Mouse (Mus musculus) embryo, embryonic 10.5 days (tissue): ENCODE measurements at regions not wholly inside any gene's neighbourhood (a gene's known extent, or its start where the extent isn't known, plus 50 kb on each side); places are given as distances from the start of the nearest gene placed in this dataset.

Source experiments
- DNase-seq: peaks from one replicate; pipeline ENCODE4 v3.0.0-alpha.2; 2015; ENCODE audit warnings: low spot score

DNA sequence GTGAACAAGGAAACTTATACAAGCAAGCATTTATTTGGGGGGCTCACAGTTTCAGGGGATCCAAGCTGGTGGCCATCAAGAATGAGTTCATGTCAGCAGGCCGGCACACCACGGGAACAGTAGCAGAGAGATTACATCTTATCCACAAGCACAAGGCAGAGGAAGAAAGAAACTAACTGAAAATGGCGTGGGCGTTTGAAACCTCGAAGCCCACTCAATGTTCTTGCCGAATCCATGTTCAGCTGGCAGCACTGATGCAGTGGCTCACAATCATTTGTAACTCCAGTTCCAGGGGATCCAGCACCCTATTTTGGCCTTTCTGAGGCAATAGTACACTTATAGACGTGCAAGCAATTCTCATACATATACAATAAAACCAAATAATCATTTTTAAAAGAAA lies 404.7 kb downstream of the Cdh26 start:
- no peak for DNase-seq

DNA sequence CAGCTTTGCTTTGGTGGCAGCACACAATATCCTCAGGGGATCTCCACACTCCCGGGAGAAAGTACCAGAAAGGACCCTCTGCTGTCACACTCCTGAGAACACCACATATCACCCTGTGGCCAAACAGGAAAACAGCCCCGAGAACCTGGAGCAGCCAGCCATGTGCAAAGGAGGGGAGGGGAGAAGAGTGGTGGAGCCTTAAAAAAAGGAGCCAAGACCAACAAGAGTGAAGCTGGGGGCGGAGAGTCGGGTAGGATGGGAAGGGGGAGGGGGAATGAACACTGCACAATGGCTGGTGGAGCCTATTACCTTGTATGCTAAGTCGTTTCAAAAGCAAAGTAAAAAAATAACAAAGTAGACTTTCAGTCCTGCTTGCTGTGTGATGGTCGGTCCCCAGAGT lies 408.2 kb downstream of the Cdh26 start:
- DNase-seq = peak; percentile 28

DNA sequence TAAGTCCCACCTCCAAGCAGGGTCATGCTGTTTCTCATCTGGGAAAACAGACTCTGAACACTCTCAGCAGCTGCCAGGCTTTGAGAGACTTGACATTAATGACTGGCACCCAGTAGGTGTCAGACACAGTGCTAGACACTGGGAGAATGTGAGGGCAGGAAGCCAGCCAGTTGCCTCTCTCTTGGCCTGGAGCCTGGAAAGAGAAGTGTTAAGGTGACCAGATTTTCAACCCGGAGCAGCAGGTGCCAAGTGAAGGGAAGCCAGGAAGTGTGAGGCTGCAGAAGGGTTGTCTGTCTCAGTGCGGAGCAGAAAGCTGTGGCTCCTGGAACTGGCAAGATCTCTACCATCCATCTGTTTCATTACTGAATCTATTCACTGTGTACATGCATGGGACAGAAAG lies 410.6 kb downstream of the Cdh26 start:
- DNase-seq = no peak

DNA sequence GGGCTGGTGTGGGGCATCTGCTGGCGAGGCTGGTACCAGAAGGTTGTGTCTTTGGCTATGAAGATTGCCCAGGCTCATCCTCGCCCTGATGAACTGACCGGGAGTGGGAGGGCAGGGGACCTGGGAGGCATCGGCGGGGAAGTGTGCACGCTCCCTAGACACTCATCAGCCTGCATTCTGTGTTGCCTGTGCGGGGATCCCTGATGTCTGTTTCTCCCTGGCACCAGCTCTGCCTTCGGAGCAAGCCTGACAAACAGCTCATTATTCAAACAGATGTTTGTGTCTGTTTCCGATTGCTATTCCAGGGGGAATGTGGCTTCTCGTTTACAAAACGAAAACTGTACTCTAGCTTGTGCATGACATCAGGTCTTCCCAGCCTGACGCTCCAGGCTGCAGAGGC lies 412.3 kb downstream of the Cdh26 start:
- no peak for DNase-seq

DNA sequence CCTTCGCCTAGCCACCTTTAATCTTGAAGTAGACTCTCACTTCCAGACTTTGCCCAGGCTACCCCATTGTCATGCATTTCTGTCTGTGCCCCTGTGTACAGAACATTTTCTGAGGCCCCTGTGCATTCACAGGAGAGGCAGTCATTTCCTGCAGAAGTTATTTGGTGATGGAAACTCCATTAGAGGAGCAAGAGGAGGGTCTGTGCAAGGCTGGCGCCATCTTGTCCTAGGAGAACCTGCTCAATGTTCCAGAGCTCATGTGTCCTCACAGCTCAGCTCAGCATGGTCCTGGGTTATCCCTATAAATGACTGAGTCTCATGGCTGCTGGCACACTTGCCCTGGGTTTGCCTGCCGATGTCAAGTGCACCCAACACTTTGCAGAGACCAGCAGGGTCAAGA lies 413.1 kb downstream of the Cdh26 start:
- DNase-seq = no peak

DNA sequence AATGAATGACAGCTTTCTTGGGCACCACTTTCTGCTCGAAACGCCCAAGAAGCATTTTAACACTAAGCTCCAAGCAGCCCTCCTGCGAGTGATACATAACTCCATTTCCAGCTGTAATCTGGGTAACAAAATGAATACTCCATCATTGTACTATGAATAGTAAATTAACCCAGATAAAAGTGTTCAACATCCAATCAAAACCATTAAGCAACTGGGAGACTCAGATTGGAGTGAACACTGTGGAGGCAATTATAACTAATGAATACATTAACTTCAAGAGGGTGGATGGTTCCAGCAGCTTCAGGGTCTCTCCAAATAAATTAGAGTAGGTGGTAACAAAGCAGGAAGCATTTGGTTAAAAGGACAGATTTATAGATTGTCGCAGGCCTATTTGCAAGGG lies 414.2 kb downstream of the Cdh26 start:
- no peak for DNase-seq

DNA sequence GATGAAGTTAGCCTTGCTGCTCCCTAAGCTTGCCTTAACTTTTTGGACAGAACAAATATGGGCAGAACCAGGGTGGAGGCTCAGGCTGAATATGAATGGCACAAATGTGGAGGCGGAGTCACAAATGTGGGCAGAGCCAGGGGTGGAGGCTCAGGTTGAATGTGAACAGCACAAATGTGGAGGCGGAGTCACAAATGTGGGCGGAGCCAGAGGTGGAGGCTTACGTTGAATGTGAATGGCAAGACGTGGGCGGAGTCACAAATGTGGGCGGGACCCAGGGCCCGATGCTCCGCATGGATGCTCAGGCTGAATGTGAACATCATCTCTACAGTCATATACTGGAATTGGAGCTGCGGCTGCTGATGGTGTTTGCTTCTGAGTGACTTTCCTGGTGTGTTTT lies 420.0 kb downstream of the Cdh26 start:
- peak; percentile 13 for DNase-seq

DNA sequence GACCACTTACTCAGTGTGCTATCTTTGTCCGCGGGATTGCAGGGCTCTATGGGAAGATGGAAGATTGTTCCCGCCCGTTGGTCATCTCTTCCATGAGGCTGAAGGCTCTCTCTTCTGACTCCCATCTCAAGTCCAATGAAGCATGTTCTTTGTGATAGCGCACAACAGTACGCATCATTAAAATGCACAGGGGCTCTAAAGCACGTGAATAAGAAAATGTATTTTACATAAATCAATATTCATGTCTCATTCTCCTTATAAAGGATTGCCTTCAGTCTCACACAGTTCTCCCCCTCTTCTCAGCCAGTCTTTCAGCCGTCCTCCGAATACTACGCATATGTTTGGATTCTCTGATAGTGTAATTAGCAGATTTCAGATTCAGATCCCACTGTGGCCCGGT lies 420.4 kb downstream of the Cdh26 start:
- no peak for DNase-seq

DNA sequence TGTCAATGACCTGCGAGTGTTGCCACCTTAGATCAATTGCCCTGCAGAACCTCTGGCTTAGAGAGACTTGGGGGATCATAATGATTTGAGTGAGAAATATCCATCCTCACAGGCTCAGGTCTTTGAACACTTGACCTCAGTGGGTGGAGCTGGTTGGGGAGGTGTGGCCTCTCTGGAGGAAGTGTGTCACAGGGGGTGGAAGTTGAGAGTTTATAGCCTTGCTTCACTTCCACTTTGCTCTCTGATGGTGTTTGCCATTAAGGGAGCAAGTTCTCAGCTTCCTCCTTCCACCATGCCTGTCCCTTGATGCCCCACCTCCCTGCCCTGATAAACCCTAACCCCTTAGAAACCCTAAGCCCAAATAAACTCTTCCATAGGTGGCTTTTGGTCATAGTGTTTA lies 423.7 kb downstream of the Cdh26 start:
- DNase-seq = no peak

DNA sequence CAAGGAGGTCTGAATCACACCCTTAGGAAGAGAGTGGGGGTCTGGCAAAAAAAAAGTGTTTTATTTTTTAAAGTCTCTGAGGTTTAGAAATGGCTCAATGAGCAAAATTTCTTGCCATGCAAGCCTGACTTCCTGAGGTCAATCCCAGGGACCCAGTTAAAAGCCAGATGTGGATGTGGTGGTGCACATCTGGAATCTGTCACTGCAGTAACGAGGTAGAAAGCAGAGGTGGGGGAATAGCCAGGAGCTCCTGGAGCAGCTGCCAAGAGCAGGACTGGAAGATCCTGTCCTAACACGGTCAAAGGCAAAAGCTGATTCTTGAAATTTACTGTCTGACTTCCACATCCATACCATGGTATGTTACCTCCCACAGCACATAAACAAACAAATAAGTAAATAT lies 424.4 kb downstream of the Cdh26 start:
- no peak for DNase-seq

DNA sequence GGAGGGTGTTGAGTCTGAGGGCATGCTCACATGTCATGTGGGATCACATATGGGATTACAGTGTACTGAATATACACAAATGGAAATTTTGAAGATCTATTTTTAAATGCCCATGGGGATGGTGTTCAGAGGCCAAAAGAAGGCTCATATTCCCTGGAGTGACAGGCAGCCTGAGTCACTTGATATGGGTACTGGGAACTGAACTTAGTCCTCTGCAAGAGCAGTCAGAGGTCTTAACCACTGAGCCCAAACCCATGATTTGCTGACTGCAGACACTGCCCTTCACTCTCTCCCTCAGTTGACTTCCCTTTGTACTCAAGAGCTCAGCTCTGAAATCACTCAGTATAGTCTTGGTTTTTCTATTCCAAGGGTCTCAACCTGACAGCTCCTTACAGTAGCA lies 432.3 kb downstream of the Cdh26 start:
- no peak for DNase-seq

DNA sequence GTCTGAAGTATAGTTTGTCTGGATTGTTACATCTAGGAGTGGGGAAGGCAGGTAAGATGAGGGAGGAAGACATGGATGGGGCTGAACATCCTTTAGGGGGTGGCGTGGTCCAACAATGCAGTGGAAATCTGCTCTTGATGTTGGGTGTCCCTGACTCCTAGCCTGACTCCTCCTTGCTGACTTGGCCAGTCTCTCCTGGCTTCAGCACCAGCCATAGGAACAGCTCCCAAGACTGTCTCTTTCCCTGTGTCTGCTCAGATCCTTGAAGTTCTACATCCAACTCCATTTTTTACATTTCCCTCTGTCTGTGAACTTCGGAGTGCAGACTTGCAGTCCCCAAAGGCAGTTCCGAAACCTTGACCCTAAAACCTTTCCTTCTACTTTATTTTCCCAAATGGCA lies 436.8 kb downstream of the Cdh26 start:
- peak; percentile 73 for DNase-seq

DNA sequence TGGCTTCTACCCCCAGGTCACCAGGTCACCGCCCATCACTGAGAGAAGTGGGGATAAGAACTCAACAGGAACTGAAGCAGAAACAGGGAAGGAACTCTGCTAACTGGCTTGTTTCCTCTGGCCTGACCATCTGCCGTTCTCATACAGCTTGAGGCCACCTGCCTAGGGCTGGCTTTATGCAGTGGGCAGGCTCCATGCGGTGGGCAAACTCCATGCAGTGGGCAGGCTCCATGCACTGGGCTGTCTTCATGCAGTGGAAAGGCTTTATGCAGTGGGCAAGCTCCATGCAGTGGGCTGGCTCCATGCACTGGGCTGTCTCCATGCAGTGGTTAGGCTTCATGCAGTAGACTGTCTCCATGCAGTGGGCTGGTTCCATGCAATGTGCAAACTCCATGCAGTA lies 438.8 kb downstream of the Cdh26 start:
- DNase-seq = no peak

DNA sequence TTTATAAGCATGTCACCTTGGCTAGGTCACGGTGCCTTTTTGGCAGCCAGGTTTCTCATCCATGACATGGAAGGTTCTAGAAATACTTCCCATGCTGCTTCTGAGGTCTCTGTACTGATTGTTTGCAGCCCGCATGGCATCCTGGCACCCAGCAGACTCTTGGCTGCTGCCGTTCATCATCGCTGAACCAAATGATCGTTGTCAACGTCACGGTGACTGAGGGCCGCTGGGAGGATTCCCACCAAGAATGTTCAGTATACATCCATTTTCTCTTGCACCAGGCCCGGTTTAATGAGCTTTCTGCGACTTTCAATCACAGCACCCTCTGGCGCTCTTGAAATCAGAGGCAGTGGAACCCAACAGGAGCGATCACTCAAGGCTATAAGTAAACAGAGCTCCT lies 448.1 kb downstream of the Cdh26 start:
- no peak for DNase-seq

DNA sequence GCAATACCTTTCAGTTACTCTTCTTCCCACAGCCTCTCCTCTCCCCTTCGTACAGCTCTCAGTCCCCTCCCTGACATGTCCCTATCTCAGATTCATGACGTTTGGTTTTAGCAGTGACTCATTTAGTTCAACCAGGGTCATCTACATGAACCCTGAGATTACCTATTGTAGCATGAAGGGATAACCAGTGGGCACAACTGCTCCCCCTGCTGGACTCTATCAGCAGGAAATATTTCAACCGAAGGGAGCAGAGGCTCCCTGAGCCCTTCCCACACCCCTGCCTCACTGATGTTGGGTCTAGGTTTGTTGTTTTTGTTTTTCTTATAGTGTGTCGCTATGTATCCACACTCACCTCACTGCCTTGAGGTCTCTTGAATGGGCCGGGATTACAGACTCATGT lies 455.4 kb downstream of the Cdh26 start:
- peak; percentile 59 for DNase-seq

DNA sequence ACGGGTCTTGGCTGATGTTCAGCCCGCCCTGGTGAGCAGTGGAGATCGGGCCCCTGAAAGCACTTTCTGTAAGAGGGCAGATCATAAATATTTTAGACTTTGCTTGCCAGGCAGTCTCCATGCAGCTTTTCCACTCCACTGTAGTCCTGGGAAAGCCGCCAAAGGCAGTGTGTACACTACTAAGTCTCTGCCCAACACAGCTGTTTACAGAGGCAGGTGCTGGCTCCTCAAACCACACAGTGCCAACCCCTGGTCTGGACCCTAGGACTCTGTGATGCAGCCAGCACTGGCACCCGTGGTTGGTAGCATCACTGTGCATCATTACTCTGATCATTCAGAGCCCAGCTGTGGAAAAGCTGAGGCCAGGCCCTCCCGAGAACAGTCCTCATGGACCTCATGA lies 458.4 kb downstream of the Cdh26 start:
- no peak for DNase-seq

DNA sequence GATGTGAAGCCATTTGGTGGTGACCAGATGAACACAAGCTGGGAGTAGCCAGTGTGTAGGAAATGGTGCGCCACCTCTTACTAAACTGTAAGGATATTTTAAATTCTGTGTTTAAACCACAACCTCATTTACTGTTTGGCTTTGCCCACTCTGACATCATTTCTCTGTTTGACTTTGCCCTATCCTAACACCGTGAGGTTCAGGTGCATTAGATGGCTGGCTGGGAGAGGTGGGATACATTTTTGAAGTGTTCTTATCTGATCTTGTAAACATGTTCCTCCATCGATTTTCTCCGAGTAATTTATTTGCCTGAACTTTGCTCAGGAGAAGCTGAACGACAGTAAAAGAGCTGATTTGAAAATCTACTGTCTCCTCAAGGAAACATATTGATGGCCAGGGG lies 472.1 kb downstream of the Cdh26 start:
- DNase-seq = no peak

DNA sequence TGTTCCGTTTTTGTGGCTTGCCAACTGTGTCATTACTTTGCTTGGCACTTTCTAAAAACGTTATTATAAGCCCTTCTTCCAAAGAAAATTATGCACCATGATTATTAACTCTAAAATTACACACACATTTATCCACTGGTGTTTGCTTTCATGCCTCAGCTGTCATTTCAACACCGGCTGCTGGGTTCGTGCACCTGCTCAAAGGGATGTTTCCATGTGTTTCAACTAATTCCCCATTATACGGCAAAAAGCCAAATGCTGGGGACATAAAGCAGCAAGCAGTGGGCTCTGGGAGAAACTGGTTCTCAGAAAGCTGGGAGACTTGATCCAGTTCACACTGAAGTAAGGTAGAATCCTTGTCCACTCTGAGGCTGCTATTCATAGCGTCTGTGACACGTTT lies 479.0 kb downstream of the Cdh26 start:
- no peak for DNase-seq

DNA sequence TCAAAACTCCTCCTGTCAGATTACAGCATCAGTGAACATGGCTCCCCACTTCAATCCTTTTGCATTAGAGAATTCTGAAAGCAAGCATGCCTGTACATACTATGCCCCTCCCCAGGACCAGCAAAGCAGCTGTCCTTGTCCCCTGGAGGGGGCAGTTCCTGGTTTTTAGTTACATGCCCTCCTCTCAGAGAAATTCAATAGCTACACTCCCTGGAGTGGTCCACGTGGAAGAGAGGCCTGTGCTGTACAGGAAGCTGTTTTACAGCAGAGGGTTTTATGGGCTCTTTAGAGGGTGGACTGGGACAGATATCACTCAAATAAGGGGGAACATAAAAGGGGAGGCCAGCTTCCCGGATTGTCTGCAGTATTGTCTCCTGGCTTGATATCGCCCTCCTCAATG lies 481.3 kb downstream of the Cdh26 start:
- no peak for DNase-seq

DNA sequence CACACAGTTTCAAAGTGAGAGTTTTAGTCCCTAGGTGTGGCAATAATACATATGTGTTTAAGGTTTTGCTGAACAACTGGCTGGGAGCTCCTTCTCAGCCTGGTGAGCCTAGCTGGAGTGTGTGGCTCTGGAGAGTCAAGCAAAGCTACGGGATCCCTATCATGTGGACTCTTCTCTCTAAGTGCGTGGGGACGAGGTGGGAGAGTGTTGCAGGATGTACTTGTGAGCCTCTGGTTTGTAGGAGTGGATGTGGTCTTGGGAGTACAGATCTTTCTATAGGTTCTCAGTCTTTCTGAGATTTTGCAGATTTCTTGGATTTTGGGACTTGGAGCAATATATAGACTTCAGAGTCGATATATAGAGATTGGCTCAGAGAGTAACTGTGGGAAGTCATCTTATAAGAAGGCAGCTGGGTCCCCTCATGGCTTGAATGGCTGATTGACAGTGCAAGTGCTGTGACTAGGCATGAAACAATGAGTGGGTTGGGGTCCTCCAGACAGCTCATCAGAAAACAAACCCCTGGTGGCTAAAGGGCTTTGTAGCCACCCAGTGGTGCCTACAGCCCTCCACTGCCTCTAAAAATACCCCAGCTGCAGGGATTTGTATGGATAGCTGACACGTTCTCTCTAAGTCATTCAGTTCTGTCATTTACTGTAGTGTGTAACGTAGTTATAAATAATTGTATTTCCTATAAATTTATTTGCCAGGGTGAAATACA lies 486.1 kb downstream of the Cdh26 start:
- no peak for DNase-seq

DNA sequence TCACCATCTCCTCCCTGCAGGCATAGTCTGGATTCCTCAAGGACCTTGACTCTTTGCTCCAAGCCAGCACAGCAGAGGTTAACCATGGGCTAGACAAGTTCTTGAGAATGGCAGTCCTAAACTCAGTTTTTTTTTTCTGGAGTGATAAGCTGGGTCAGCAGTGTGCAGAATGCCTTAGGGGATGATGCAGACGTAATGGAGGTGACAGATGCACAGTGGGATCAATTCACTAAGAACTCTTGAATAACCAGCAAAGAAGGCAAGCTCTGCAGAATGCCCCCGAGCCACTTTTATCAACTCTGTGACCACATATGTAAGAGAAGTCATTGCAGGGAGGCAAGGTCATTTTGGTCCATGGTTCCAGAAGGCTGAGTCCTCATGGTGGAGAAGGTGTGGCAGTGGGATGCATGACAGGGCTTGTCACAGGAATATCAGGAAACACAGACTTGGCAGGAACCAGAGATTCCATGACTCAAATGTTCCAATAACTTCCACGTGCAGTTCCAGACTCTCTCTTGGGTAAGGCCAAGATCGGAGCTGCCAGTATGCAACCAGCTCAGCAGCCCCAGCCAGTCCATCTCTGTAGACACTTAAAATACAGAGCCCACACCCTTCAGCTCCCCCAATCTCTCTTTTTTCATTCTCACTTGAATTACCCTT lies 494.3 kb downstream of the Cdh26 start:
- DNase-seq = no peak

DNA sequence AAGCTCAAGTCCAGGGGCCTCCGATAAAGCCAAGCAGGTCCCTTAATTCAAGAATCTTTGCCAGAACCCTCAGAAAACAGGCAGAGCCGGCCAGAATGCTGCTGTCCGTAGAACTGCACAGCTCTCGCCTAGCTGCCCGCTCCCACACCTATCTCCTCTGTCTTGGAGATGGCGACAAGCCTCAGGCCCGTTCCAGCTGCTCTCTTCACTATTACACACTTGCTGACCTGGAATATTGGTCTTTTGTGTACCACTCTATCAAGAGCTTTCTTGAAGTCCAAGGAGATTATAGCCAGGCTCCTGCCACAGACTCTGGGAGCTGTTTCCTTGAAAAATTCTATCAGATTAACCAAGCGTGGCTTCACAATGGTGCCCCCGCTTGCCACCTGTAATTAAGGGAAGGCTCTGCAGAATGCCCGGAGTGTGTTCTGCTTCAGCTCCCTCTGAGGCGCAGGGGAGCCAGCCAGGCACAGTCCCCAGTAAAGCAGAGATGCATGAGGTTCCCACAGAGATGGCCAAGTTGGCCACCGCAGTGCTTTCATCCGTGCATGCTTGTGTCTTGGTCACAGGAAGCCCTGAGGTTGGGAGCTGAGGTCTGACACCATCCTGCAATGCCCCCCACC lies 496.8 kb downstream of the Cdh26 start:
- no peak for DNase-seq

DNA sequence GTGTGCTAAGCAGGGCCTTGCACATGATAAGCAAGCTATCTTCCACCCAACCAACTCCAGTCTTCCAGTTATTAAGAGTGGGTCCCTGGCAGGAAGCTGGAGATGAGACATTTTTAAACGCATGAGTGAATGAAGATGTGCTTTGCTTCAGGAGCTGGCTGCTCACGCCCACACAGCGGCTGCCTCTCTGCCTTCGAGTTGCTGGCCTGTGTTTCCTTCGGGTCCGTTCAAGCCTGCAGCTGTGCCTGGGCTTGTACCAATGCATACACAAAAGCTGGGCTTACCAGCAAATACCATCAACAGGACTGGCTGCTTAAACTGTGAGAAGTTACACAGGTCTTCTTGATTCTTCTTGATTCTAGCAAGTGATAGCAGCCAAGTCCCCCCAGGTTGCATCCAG lies 498.7 kb downstream of the Cdh26 start:
- DNase-seq = no peak

DNA sequence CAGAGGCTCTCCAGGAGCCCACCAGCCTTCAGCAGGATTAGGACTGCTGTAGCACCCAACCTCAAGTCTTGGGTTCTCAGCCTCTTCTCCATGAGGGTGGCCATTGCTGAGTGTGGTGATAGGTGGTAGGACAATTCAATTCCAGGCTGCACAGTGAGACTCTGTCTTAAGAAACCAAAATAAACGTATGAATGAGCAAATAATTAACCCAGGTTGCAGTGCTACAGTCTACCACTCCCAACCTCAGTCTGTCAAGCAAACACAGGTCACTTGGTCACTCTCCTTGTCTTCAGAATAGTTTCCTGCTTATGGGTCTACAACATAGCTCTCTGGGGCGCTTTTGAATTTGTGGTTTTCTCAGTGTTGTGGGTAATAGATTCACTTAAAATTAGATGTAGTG lies 499.8 kb downstream of the Cdh26 start:
- DNase-seq = no peak
